Mouse (Mus musculus) cortical plate, adult 2 months (tissue): ENCODE measurements at regions not wholly inside any gene's neighbourhood (a gene's known extent, or its start where the extent isn't known, plus 50 kb on each side); places are given as distances from the start of the nearest gene placed in this dataset.

Source experiments
- H3K27ac ChIP-seq: fragments of 200-500 bp; 2 replicates; pipeline ENCODE4 v1.5.1; 2012; ENCODE audit warnings: low read length, control low read depth, inconsistent platforms; ENCODE audit not compliant: insufficient read depth
- H3K4me1 ChIP-seq: fragments of 200-500 bp; 2 replicates; pipeline ENCODE4 v1.6.1; 2011; ENCODE audit warnings: low read length; ENCODE audit not compliant: control insufficient read depth, insufficient read depth
- H3K4me3 ChIP-seq: fragments of 200-500 bp; 2 replicates; pipeline ENCODE4 v1.5.1; 2011; ENCODE audit warnings: mild to moderate bottlenecking, low read length, control low read depth; ENCODE audit not compliant: insufficient read depth
- CTCF ChIP-seq: fragments of 200-500 bp; IDR thresholded peaks from 2 replicates; pipeline ENCODE4 v1.5.1; 2011; ENCODE audit warnings: mild to moderate bottlenecking, control low read depth, low read length; ENCODE audit not compliant: insufficient read depth; ENCODE audit errors: extremely low read depth
- POLR2A ChIP-seq: fragments of 200-500 bp; IDR thresholded peaks from 2 replicates; pipeline ENCODE4 v1.6.1; 2011; ENCODE audit warnings: mild to moderate bottlenecking, low read length, control low read depth; ENCODE audit not compliant: insufficient read depth; ENCODE audit errors: extremely low read depth

DNA sequence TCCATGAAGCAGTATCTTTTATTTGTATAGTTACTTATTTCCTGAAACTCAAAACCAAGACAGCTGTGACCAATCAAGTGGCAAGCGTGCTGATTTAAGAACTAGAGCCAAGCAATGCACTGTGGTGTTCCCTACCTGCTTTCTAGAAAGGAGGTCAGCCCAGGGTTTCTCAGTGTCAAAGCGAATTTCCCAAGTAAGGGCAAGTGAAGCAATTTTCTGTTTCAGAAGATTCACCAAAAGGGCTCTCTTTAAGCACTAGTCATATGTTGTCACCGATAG is 171.2 kb upstream of the Fer start:
- Histone ChIP-seq H3K4me3 (no peak overlapping the region), H3K27ac (no peak overlapping the region), H3K4me1 (no peaks in the 10 kb centered on the region)
- TF ChIP-seq POLR2A (no peak), CTCF (no peak)

GRCm38 (mm10) chr17:63693274-63693673 is 169.6 kb upstream of the Fer start:
- no peaks in the 10 kb centered on the region for H3K4me1 ChIP-seq
- no peak overlapping the region for H3K27ac ChIP-seq
- TF ChIP-seq CTCF (no peak), POLR2A (no peak)
- no peak overlapping the region for H3K4me3 ChIP-seq

- H3K4me3 ChIP-seq, result no peak overlapping the region
- H3K27ac ChIP-seq, result no peak overlapping the region
- no peaks in the 10 kb centered on the region for H3K4me1 ChIP-seq
- TF ChIP-seq POLR2A, result no peak
- TF ChIP-seq CTCF, result no peak
Measured at GRCm38 (mm10) chr17:63699537-63699936, 163.3 kb upstream of the Fer start.

DNA sequence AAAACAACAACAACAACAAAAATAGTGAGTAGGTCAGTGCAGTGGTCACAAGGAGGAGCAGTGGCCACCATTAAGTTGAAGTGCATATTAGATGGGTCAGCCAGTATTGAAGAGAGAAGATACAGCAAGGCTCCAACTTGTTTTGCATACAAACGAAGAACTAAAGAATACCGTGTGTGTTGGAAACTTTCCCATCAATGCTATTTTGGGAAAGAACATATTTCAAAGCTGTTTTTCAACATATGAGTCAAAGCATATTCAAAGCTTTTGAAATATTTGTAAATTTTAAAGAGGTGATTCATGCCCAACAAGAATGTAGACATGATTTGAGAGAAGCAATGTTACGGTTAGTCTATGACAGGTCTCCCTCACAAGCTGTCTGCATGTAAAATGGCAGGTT is 157.9 kb upstream of the Fer start:
- Histone ChIP-seq H3K4me3 (no peak overlapping the region), H3K4me1 (no peaks in the 10 kb centered on the region), H3K27ac (no peak overlapping the region)
- TF ChIP-seq POLR2A, result no peak
- TF ChIP-seq CTCF, result no peak

GRCm38 (mm10) chr17:63712937-63713336 is 149.9 kb upstream of the Fer start:
- TF ChIP-seq CTCF (no peak), POLR2A (no peak)

DNA sequence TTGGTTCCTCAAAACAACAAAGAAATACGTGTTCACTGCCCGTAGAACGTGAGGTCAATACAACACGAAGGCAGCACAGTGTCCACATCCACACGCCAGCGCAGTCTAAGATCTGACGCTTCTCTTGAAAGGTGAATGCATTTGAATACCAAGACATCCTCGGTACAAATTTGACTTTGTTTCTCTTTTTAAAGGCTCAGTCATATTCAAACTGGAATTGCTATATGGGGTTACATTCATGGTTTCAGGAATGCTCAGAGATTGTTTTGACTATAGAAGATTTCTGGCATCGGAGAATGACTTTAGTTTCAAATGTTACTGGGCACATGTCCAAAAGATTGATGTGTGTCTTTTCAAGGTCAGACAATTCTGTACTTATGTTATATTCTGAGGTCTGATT is 147.2 kb upstream of the Fer start:
- no peak overlapping the region for H3K27ac ChIP-seq
- no peak for TF ChIP-seq CTCF
- no peak for TF ChIP-seq POLR2A
- no peaks in the 10 kb centered on the region for H3K4me1 ChIP-seq
- H3K4me3 ChIP-seq, result no peak overlapping the region

More at GRCm38 (mm10) chr17:63712937-63713336, 149.9 kb upstream of the Fer start:
- H3K27ac ChIP-seq, result no peak overlapping the region
- no peak overlapping the region for H3K4me3 ChIP-seq
- H3K4me1 ChIP-seq, result no peaks in the 10 kb centered on the region

- Histone ChIP-seq H3K4me3 (no peak overlapping the region), H3K4me1 (no peaks in the 10 kb centered on the region), H3K27ac (no peak overlapping the region)
- TF ChIP-seq CTCF, result no peak
- no peak for TF ChIP-seq POLR2A
Measured at GRCm38 (mm10) chr17:63716161-63716560, 146.7 kb upstream of the Fer start.

DNA sequence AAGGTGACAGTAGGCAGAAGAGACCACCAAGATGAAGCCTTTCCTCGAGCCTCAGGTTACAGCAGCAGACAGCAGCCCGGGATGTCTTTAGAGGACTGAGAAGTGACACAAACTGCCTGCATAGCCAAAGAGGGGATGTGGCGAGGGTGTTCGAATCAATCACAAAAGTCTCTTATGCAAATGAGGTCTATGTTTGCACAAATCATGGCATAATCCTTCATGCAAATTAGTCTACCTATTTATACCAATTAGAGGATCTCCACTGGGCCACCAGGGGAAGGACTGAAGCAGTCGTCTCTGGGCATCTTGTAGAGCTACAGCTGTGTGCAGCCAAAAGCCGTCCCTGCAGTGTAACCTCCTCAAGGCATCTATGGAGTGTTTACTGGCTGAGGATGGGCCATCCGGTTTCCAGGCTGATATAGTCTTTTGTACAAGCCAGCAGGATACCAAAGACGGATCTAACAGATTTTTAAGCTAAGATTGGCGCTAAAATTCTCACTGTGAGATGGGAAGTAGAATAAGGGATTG is 145.7 kb upstream of the Fer start:
- TF ChIP-seq POLR2A (no peak), CTCF (no peak)
- H3K27ac ChIP-seq, result no peak overlapping the region
- no peak overlapping the region for H3K4me3 ChIP-seq
- no peaks in the 10 kb centered on the region for H3K4me1 ChIP-seq

GRCm38 (mm10) chr17:63718972-63719715 is 143.7 kb upstream of the Fer start:
- Histone ChIP-seq H3K4me1 (peaks cover 4% of the 10 kb centered on the region; the same call in 1 of the 2 replicates), H3K27ac (no peak overlapping the region), H3K4me3 (no peak overlapping the region)
- no peak for TF ChIP-seq POLR2A
- no peak for TF ChIP-seq CTCF

- Histone ChIP-seq H3K4me1 (peaks cover 4% of the 10 kb centered on the region; the same call in 1 of the 2 replicates), H3K4me3 (no peak overlapping the region), H3K27ac (no peak overlapping the region)
- no peak for TF ChIP-seq CTCF
- TF ChIP-seq POLR2A, result no peak
Measured at GRCm38 (mm10) chr17:63719771-63720170, 143.1 kb upstream of the Fer start.

DNA sequence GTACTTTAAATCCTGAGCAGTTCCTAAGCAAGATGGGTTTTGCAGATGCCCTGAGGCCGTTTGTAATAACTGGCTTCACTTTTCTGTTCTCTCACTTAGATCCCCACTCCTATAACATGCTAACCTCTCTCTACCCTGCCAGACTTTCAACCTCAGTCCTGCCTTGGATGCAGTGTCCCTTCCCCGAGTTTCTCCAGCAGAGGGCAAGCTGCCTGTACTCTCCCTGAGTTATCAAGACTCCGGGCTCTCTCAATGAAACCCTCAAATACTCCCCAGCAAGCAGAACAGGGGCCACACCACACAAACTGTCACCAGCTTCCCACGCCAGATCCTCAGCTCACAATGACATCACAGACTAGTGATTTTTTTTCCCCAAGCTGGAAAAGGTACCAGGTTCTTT is 142.0 kb upstream of the Fer start:
- Histone ChIP-seq H3K4me3 (no peak overlapping the region), H3K4me1 (peaks cover 4% of the 10 kb centered on the region; the same call in 1 of the 2 replicates), H3K27ac (no peak overlapping the region)
- peak; percentile 36 for TF ChIP-seq CTCF
- no peak for TF ChIP-seq POLR2A
